Mouse (Mus musculus): ENCODE measurements around the gene Sv2b. TPM values are rescaled to one million over a fixed set of nuclear protein-coding genes. Genes with fewer than 3 reads are reported as not detected.

The Sv2b gene
- polyA plus RNA-seq, 1 experiment from 2014 or later = 7.4 TPM

DNA sequence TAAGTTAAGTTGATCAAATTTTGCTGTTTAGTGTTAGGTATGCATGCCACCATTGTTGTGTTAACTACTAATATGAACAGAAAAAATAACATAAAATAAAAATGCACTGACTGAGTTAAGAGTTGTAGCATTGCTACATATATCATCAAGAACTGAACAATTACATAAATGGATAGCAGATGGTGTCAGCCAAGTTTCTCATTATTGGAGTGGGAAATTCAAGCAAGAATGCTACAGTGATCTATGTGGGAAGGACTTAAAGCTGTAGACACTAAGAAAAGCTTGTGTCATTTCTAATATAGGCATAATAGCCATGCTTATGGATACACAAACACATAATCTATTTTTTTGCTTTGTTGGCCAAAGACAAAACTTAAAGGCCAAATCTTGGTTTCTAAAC is 228.9 kb downstream of the Sv2b start:
- Histone ChIP-seq H3K36me3 (ENCODE audit: control insufficient read depth, insufficient read depth, low read length) (no peaks in the 10 kb centered on the region), H3K27ac (ENCODE audit: low read length) (no peak overlapping the region), H3K4me2 (replicated peaks; ENCODE audit: low read depth, low read length) (no peak overlapping the region), H3K9me3 (ENCODE audit: control insufficient read depth, low read depth, low read length) (no peaks in the 10 kb centered on the region), H3K9ac (replicated peaks; ENCODE audit: low read depth, low read length) (no peak overlapping the region), H3K27me3 (ENCODE audit: control insufficient read depth, insufficient read depth, low read length) (no peaks in the 10 kb centered on the region), H3K4me1 (ENCODE audit: control insufficient read depth, insufficient read depth, low read length) (no peaks in the 10 kb centered on the region), H3K4me3 (ENCODE audit: low read depth, low read length) (no peak overlapping the region)
- no peak for ATAC-seq (ENCODE audit: insufficient number of reproducible peaks, insufficient read depth, low FRiP score, low read depth)

DNA sequence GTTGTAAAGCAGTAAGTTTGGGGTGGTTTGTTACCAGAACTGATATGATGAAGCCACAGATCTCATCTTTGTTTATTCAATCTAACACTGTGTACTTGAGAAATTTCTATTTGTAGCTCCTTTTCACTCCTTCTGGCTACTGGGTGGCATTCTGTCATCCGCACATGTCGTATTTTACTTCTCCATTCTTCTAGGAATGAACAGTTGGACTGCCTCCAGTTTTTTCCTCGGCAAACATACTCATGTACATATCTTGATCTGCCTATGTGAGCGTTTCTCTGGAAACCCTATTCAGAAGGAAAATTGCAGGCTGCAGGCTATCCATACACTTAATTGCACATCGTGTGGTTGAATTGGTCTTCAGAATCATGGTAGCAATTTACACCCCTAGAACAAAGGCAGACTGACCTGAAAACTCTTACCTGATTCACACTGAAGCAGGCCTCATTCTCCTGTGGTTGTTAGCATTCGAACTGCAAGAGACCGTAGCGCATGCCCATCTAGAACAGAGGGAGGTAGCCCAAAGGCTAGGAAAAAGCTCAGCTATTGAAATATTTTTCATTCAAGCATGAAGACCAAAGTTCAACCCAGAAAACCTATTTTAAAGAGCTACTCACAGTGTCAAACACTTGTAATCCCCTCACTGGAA is 231.4 kb downstream of the Sv2b start:
- H3K4me1 ChIP-seq (ENCODE audit: control insufficient read depth, insufficient read depth, low read length) = no peaks in the 10 kb centered on the region
- WGBS = 71% methylated on average over 8 of the region's 8 CpGs
- no peak overlapping the region for H3K4me3 ChIP-seq (ENCODE audit: low read depth, low read length)
- H3K36me3 ChIP-seq (ENCODE audit: control insufficient read depth, insufficient read depth, low read length) = no peaks in the 10 kb centered on the region
- no peak for ATAC-seq (ENCODE audit: insufficient number of reproducible peaks, insufficient read depth, low FRiP score, low read depth)
- H3K27me3 ChIP-seq (ENCODE audit: control insufficient read depth, insufficient read depth, low read length) = no peaks in the 10 kb centered on the region
- H3K27ac ChIP-seq (ENCODE audit: low read length) = no peak overlapping the region
- no peaks in the 10 kb centered on the region for H3K9me3 ChIP-seq (ENCODE audit: control insufficient read depth, low read depth, low read length)
- no peak overlapping the region for H3K4me2 ChIP-seq (replicated peaks; ENCODE audit: low read depth, low read length)
- no peak overlapping the region for H3K9ac ChIP-seq (replicated peaks; ENCODE audit: low read depth, low read length)

Other genes starting within 250 kb of the Sv2b start
- 68.8 and 74.0 TPM in 2 replicates for gene Akap13, start 146.3 kb upstream of the Sv2b start, polyA plus RNA-seq (2014; fragmentation: Nextera tagmentation; extraction: Ambion mirVana)

All from stomach, embryonic 14.5 days (tissue).